Mouse (Mus musculus) left cerebral cortex, postnatal 10 days (tissue): ENCODE measurements around the gene Gm10717. TPM values are rescaled to one million over a fixed set of nuclear protein-coding genes. Genes with fewer than 3 reads are reported as not detected.
"Not testable (repeated sequence)": the region's sequence is repeated elsewhere in the genome, so short reads cannot be mapped to it uniquely, and the experiment has no call there.

ENCODE experiments used
- DNase-seq, 2 experiments: peaks; one replicate each; pipeline ENCODE4 v3.0.0; 2021 to 2022; ENCODE audit warnings: low spot score in 2 of 2, mixed read lengths in 1 of 2; ENCODE audit errors: extremely low spot score in 1 of 2
- intact Hi-C: fragments of 180-260 bp; cut with DNase I; formaldehyde crosslinking; loops from one replicate; pipeline ENCODE4 v1.15.1; 2025
- total RNA-seq, 2 experiments: library from RNA; stranded (reverse); gene quantifications; 2 replicates each; pipeline ENCODE4 v1.2.3; 2021

Gm10717 gene
- under 1 TPM in 1 of 2 experiments, not detected in 1; 0.73 TPM for total RNA-seq

GRCm38 (mm10) chr9:3024912-3025467 lies at the start of gene Gm10717:
TSS of gene Gm10717 (plus strand) at chr9:3025417.
- DNase-seq = peak; percentile 31 to 40

GRCm38 (mm10) chr9:3000445-3000972 lies 24.7 kb upstream of the Gm10717 start, which contains the start of gene Gm10722:
TSS of gene Gm10722 (plus strand) at chr9:3000922.
- DNase-seq = peak in 1 of 2 experiments; percentile 1
- intact Hi-C loops = not testable (repeated sequence)

More at GRCm38 (mm10) chr9:3024912-3025467, at the start of gene Gm10717:
- intact Hi-C loops = not testable (repeated sequence)

DNA sequence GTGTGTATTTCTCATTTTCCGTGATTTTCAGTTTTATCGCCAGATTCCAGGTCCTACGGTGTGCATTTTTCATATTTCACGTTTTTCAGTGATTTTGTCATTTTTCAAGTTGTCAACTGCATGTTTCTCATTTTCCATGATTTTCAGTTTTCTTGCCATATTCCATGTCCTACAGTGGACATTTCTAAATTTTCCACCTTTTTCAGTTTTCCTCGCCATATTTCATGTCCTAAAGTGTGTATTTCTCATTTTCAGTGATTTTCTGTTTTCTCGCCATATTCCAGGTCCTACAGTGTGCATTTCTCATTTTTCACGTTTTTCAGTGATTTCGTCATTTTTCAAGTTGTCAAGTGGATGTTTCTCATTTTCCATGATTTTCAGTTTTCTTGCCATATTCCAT lies 24.2 kb upstream of the Gm10717 start:
- peak in 1 of 2 experiments; percentile 38 for DNase-seq
- intact Hi-C loops = not testable (repeated sequence)

DNA sequence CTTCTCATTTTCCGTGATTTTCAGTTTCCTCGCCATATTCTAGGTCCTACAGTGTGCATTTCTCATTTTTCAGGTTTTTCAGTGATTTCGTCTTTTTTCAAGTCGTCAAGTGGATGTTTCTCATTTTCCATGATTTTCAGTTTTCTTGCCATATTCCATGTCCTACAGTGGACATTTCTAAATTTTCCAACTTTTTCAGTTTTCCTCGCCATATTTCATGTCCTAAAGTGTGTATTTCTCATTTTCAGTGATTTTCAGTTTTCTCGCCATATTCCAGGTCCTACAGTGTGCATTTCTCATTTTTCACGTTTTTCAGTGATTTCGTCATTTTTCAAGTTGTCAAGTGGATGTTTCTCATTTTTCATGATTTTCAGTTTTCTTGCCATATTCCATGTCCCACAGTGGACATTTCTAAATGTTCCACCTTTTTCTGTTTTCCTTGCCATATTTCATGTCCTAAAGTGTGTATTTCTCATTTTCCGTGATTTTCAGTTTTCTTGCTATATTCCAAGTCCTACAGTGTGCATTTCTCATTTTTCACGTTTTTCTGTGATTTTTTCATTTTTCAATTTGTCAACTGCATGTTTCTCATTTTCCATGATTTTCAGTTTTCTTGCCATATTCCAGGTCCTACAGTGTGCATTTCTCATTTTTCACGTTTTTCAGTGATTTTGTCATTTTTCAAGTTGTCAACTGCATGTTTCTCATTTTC lies 23.1 kb upstream of the Gm10717 start:
- intact Hi-C loops = not testable (repeated sequence)
- DNase-seq = peak; percentile 87 to 100

- intact Hi-C loops, DNase-seq: not testable (repeated sequence)
These were observed 22.3 kb upstream of the Gm10717 start, which contains the start of gene Gm11168 for GRCm38 (mm10) chr9:3002794-3003396. TSS of gene Gm11168 (plus strand) at chr9:3003346.

GRCm38 (mm10) chr9:3006179-3006578 lies 19.0 kb upstream of the Gm10717 start:
- DNase-seq, intact Hi-C loops: not testable (repeated sequence)

GRCm38 (mm10) chr9:3006636-3007035 lies 18.6 kb upstream of the Gm10717 start:
- DNase-seq = peak; percentile 40 to 97

GRCm38 (mm10) chr9:3007272-3007671 lies 17.9 kb upstream of the Gm10717 start:
- DNase-seq, intact Hi-C loops: not testable (repeated sequence)

More at GRCm38 (mm10) chr9:3006636-3007035, 18.6 kb upstream of the Gm10717 start:
- intact Hi-C loops = not testable (repeated sequence)

DNA sequence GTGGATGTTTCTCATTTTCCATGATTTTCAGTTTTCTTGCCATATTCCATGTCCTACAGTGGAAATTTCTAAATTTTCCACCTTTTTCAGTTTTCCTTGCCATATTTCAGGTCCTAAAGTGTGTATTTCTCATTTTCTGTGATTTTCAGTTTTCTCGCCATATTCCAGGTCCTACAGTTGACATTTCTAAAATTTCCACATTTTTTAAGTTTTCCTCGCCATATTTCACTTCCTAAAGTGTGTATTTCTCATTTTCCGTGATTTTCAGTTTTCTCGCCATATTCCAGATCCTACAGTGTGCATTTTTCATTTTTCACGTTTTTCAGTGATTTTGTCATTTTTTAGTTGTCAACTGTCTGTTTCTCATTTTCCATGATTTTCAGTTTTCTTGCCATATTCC lies 15.9 kb upstream of the Gm10717 start:
- intact Hi-C loops, DNase-seq: not testable (repeated sequence)

DNA sequence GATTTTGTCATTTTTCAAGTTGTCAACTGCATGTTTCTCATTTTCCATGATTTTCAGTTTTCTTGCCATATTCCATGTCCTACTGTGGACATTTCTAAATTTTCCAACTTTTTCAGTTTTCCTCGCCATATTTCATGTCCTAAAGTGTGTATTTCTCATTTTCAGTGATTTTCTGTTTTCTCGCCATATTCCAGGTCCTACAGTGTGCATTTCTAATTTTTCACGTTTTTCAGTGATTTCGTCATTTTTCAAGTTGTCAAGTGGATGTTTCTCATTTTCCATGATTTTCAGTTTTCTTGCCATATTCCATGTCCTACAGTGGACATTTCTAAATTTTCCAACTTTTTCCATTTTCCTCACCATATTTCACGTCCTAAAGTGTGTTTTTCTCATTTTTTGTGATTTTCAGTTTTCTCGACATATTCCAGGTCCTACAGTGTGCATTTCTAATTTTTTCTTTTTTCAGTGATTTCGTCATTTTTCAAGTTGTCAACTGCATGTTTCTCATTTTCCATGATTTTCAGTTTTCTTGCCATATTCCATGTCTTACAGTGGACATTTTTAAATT lies 13.1 kb upstream of the Gm10717 start:
- intact Hi-C loops = not testable (repeated sequence)

GRCm38 (mm10) chr9:3012733-3013279 lies 12.4 kb upstream of the Gm10717 start, which contains the start of gene Gm10721:
TSS of gene Gm10721 (plus strand) at chr9:3013140.
- DNase-seq, intact Hi-C loops: not testable (repeated sequence)

More for the DNA sequence above, 13.1 kb upstream of the Gm10717 start:
- not testable (repeated sequence) for DNase-seq

- intact Hi-C loops, DNase-seq: not testable (repeated sequence)
These were observed 9.9 kb upstream of the Gm10717 start, which contains the start of gene Gm10720 for GRCm38 (mm10) chr9:3015354-3015753. TSS of gene Gm10720 (plus strand) at chr9:3015654.

DNA sequence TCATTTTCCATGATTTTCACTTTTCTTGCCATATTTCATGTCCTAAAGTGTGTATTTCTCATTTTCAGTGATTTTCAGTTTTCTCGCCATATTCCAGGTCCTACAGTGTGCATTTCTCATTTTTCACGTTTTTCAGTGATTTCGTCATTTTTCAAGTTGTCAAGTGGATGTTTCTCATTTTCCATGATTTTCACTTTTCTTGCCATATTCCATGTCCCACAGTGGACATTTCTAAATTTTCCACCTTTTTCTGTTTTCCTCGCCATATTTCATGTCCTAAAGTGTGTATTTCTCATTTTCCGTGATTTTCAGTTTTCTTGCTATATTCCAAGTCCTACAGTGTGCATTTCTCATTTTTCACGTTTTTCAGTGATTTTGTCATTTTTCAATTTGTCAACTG lies 9.3 kb upstream of the Gm10717 start:
- intact Hi-C loops, DNase-seq: not testable (repeated sequence)

DNA sequence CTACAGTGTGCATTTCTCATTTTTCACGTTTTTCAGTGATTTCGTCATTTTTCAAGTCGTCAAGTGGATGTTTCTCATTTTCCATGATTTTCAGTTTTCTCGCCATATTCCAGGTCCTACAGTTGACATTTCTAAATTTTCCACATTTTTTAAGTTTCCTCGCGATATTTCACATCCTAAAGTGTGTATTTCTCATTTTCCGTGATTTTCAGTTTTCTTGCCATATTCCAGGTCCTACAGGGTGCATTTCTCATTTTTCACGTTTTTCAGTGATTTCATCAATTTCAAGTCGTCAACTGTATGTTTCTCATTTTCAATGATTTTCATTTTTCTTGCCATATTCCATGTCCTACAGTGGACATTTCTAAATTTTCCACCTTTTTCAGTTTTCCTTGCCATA lies 8.1 kb upstream of the Gm10717 start, which contains the start of gene Gm10719:
Gene Gm10719 (plus strand): TSS at position 301 of the 400 bp plus-strand sequence.
- DNase-seq, intact Hi-C loops: not testable (repeated sequence)

- peak in 1 of 2 experiments; percentile 47 for DNase-seq
- intact Hi-C loops = not testable (repeated sequence)
These were observed 6.3 kb upstream of the Gm10717 start for GRCm38 (mm10) chr9:3018944-3019343.

DNA sequence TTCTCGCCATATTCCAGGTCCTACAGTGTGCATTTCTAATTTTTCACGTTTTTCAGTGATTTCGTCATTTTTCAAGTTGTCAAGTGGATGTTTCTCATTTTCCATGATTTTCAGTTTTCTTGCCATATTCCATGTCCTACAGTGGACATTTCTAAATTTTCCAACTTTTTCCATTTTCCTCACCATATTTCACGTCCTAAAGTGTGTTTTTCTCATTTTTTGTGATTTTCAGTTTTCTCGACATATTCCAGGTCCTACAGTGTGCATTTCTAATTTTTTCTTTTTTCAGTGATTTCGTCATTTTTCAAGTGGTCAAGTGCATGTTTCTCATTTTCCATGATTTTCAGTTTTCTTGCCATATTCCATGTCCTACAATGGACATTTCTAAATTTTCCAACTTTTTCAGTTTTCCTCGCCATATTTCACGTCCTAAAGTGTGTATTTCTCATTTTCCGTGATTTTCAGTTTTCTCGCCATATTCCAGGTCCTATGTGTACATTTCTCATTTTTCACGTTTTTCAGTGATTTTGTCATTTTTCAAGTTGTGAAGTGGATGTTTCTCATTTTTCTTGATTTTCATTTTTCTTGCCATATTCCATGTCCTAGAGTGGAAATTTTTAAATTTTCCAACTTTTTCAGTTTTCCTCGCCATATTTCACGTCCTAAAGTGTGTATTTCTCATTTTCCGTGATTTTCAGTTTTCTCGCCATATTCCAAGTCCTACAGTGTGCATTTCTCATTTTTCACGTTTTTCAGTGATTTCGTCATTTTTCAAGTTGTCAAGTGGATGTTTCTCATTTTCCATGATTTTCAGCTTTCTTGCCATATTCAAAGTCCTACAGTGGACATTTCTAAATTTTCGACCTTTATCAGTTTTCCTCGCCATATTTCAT lies 5.1 kb upstream of the Gm10717 start:
- peak; percentile 43 to 77 for DNase-seq
- intact Hi-C loops = not testable (repeated sequence)

DNA sequence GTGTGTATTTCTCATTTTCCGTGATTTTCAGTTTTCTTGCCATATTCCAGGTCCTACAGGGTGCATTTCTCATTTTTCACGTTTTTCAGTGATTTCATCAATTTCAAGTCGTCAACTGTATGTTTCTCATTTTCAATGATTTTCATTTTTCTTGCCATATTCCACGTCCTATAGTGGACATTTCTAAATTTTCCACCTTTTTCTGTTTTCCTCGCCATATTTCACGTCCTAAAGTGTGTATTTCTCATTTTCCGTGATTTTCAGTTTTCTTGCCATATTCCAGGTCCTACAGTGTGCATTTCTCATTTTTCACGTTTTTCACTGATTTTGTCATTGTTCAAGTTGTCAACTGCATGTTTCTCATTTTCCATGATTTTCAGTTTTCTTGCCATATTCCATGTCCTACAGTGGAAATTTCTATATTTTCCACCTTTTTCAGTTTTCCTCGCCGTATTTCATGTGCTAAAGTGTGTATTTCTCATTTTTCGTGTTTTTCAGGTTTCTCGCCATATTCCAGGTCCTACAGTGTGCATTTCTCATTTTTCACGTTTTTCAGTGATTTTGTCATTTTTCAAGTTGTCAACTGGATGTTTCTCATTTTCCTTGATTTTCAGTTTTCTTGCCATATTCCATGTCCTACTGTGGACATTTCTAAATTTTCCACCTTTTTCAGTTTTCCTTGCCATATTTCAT lies 2.8 kb upstream of the Gm10717 start:
- intact Hi-C loops = not testable (repeated sequence)
- peak; percentile 61 to 86 for DNase-seq
